ENCODE assay signal across 8 mouse cellular contexts in the genomic region with DNA sequence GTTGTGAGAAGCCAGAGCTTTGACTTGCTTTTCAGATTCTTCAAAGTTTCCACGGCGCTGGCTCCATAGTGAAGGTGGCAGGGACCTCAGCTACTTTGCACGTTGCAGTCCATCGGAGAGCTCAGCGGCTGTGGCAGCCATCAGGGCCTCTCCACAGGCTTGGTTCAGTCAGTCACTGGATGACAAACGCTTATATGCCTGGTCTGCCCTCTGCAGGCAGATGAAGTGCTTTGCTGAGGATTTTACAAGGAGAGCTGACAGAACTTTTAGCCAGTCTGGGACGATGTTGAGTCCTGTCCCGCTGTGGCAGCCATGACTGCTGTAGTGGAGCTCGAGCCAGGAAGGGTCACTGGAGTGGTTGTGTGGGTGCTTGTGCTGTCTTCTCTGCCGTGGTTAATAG.
A peak's percentile ranks its signal among the peaks of the same experiment; 100 is the strongest.
DNase-seq lines count a peak whose midpoint lies in the region; ATAC-seq and TF ChIP-seq lines count a peak whose summit lies in the region.

No protein-coding gene starts in this region.

- no peaks in the 10 kb centered on the region for H3K9me3 ChIP-seq in lung, postnatal 0 days (ENCODE audit: low read length)
- no peaks in the 10 kb centered on the region for H3K9me3 ChIP-seq in intestine, embryonic 15.5 days

- no peaks in the 10 kb centered on the region for H3K27me3 ChIP-seq in lung, postnatal 0 days (replicated peaks; ENCODE audit: insufficient read depth, low read length)
- H3K27me3 ChIP-seq in intestine, embryonic 15.5 days (replicated peaks), result no peaks in the 10 kb centered on the region

- no peaks in the 10 kb centered on the region for H3K4me1 ChIP-seq in lung, postnatal 0 days (ENCODE audit: insufficient read depth, low read depth, low read length)
- peaks cover 9% of the 10 kb centered on the region for H3K4me1 ChIP-seq in intestine, embryonic 15.5 days (replicated peaks)

- TF ChIP-seq EP300 in lung, postnatal 0 days (IDR thresholded peaks at IDR 0.05), result no peak

- 0 out of 2 replicates have a peak, but pooled peaks cover 2% of the 10 kb centered on the region for H3K36me3 ChIP-seq in lung, postnatal 0 days (ENCODE audit: insufficient read depth, low read length)
- peaks cover 10% of the 10 kb centered on the region; the same call in 1 of the 2 replicates for H3K36me3 ChIP-seq in intestine, embryonic 15.5 days

- peak; percentile 59 for TF ChIP-seq CTCF in lung, postnatal 0 days (IDR thresholded peaks at IDR 0.05)

- intact Hi-C loops in left cerebral cortex, postnatal 4 days (cut with DNase I), result loop anchor here (10.0 kb wide), 1 partner anchor 155 kb away; no protein-coding TSS in a partner anchor

- H3K4me2 ChIP-seq in lung, postnatal 0 days (replicated peaks; ENCODE audit: low read depth, low read length), result no peak overlapping the region
- H3K4me2 ChIP-seq in intestine, embryonic 15.5 days (replicated peaks), result no peak overlapping the region

- DNase-seq in left cerebral cortex, postnatal 4 days, result peak; percentile 36
- DNase-seq in left cerebral cortex, adult 8-10 months (ENCODE audit: low spot score in 2 of 2), result no peak
- DNase-seq in ZHBTc4 (ENCODE audit: low read depth, low spot score), result peak; percentile 87
- peak; percentile 44 for DNase-seq in embryo, embryonic 10.5 days (ENCODE audit: low spot score)
- peak; percentile 44 for DNase-seq in lung, postnatal 0 days (ENCODE audit: low spot score)
- DNase-seq in adrenal gland, adult 18-20 months (ENCODE audit: low spot score in 2 of 2), result no peak
- DNase-seq in T-cell, adult 2 months (ENCODE audit: low spot score), result no peak

- H3K27ac ChIP-seq in lung, postnatal 0 days (ENCODE audit: low read length), result no peak overlapping the region
- H3K27ac ChIP-seq in intestine, embryonic 15.5 days, result no peak overlapping the region

- no peak overlapping the region for H3K9ac ChIP-seq in lung, postnatal 0 days (replicated peaks; ENCODE audit: low read depth)
- H3K9ac ChIP-seq in intestine, embryonic 15.5 days, result no peak overlapping the region

- 67% methylated on average over 10 of the region's 10 CpGs for WGBS in lung, postnatal 0 days
- 66% methylated on average over 10 of the region's 10 CpGs for WGBS in intestine, embryonic 15.5 days

- no peak overlapping the region for H3K4me3 ChIP-seq in lung, postnatal 0 days (ENCODE audit: low read depth, low read length)
- H3K4me3 ChIP-seq in intestine, embryonic 15.5 days (replicated peaks), result no peak overlapping the region

- ATAC-seq in lung, postnatal 0 days, result peak; percentile 61; the same call in 1 of the 2 replicates
- ATAC-seq in intestine, embryonic 15.5 days, result no peak

Comparison
In these comparisons a context has a peak if more than half of its experiments do, and no peak if none do; other contexts are left out.
1. DNase-seq: peak in left cerebral cortex, postnatal 4 days (single experiment), ZHBTc4 (single experiment), embryo, embryonic 10.5 days (single experiment) and lung, postnatal 0 days (single experiment); none in left cerebral cortex, adult 8-10 months (0 of 2), adrenal gland, adult 18-20 months (0 of 2) and T-cell, adult 2 months (single experiment).